Mouse (Mus musculus) 3134 (cell line): Measurements from ENCODE around the gene Onecut1.

Source experiments
- DNase-seq: peaks from one replicate; pipeline ENCODE4 v3.0.0-alpha.2; 2011; ENCODE audit warnings: low spot score; ENCODE audit not compliant: insufficient read length; ENCODE audit errors: extremely low read depth

Gene Onecut1

GRCm38 (mm10) chr9:74909245-74909644, 47.5 kb downstream of the Onecut1 start:
- DNase-seq: peak; percentile 23

DNA sequence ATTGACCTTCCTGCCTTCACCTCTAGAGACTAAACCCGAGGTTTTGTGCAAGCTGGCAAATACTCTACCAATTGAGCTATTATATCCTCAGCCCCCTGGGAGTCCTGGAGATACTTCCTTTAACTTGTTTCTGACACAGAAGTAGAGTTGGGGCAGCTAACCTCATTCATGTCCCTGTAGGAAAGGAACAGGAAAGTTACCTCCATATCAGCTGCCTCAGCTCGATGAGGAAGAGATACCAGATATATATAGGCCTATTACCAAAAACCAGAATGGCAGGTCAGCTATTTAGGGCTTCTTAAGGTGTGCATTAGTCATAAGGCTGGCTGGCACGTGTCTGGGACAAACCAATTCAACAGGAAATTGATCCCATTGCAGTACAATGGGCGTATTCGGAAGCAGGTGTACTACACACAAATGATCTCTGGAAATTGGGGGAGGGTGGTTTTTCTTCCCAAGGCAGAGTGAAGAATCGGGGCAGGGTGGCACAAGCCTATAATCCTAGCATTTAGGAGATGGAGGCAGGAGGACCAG, 48.6 kb downstream of the Onecut1 start:
- no peak for DNase-seq

DNA sequence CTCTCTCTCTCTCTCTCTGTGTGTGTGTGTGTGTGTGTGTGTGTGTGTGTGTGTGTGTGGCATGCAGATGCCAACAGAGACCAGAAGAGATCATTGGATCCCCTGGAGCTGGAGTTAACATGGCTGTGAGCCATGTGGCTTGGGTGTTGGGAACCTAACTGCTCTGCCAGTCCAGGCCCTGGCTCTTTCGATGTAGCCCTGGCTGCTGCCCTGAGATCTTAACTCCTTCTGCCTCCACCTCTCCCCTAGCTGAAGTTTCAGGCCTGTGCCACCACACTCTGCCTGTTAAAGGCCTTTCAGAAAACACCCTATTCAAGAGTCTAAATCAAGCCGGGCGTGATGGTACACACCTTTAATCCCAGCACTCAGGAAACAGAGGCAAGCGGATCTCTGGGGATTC, 49.7 kb downstream of the Onecut1 start:
- no peak for DNase-seq

GRCm38 (mm10) chr9:74911919-74912318, 50.2 kb downstream of the Onecut1 start:
- no peak for DNase-seq

DNA sequence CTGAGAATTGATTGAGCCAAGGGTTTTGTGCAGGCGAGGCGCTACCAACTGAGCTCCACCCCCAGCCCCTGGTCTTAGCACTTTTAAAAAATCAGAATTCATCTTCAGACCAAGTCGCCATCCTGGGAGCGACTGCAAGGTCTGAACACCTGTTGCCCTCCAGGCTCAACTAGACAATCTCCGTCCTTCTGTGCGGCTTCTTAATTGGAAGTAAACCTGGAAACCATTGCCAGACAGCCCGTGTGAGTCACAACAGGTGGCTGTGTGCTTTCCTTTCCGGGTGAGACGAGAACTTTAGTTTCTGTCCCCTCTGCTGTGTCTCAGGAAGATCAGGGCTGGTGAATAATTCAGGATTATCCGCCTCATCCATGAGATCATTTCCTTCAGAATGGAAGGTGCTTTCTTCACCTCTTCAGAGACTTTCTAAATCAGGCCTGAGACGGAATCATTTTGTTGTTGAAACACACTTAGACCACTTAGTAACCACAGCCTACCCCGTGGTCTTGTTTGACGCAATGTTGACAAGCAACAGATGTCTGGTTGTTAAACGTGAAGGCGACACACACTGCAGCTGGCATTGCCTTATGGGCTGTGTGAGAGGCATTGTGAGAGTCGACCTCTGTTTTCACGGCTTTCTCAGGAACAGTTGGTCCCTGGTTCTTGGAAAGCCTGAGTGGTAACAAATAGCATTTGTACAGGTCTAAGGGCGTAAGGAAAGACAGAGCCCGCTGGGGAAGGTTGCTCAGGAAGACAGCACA, 51.1 kb downstream of the Onecut1 start:
- DNase-seq: no peak

DNA sequence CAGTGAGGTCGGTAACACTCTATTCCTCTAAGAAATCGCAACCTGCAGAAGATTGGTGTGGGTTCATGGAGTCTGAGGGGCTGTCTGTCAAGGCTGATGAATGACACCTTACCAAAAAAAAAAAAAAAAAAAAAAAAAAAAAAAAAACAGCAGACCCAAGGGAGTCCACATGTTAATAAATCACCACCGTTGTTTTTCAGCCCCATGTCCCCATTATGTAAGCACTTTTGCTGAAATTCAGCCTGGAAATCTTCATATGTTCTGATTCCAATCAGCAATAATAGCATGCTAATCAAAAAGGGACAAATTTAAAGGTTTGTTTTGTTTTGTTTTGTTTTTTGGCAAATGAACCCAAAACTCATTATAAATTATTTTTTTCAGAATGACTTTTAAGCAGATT, 53.9 kb downstream of the Onecut1 start:
- DNase-seq: no peak

- DNase-seq: no peak
Measured at GRCm38 (mm10) chr9:74920450-74920849, 58.7 kb downstream of the Onecut1 start.

- no peak for DNase-seq
Measured at GRCm38 (mm10) chr9:74921422-74921821, 59.7 kb downstream of the Onecut1 start.

- DNase-seq: no peak
Measured at GRCm38 (mm10) chr9:74922884-74923283, 61.2 kb downstream of the Onecut1 start.

GRCm38 (mm10) chr9:74923291-74923977, 61.7 kb downstream of the Onecut1 start:
- DNase-seq: no peak

GRCm38 (mm10) chr9:74925220-74925769, 63.6 kb downstream of the Onecut1 start:
- no peak for DNase-seq

GRCm38 (mm10) chr9:74929981-74930423, 68.3 kb downstream of the Onecut1 start:
- no peak for DNase-seq

DNA sequence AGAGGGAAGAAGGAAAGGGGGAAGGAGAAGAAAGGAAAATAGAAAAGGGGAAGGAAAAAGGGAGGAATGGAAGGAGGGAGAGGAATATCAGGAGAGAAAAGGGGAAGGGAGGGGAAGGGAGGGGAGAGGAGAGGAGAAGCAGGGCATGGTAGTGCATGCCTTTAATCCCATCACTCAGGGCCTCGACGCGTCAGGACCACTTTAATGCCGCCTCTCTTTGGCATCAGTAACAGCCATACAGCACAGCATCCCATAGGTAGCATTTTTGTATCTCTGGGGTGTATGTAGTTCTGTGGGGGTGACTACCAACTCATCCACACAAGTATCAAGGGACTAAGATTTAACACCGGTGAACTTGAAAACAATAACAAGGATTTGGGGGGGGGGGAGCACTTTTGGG, 68.9 kb downstream of the Onecut1 start:
- DNase-seq: no peak

GRCm38 (mm10) chr9:74935289-74935688, 73.6 kb downstream of the Onecut1 start:
- no peak for DNase-seq

DNA sequence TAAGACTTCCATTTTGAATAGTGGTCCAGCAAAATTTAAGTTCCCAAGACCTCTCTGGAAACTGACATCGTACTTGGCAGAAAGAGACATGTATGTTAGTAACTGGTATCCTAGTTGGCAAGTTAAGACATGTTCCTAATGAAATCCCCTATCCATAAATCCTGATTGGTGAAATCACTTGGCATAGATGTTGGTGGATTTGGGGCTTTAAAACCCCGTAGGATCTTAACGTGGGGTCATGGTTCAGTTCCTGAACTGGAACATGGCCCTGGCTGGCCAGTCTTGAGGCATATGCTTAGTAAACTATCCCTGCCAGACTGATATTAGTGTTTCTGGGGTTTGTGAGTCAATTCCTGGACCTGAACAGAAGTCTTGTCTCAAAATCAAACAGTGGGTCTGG, 76.0 kb downstream of the Onecut1 start:
- no peak for DNase-seq

- no peak for DNase-seq
Measured at GRCm38 (mm10) chr9:74938670-74939534, 77.2 kb downstream of the Onecut1 start.
